Mouse (Mus musculus) left cerebral cortex, adult 18-20 months (tissue): ENCODE results near the gene Pdcd11. TPM values are rescaled to one million over a fixed set of nuclear protein-coding genes. Genes with fewer than 3 reads are reported as not detected.

Source experiments
- DNase-seq, 2 experiments: peaks; one replicate each; pipeline ENCODE4 v3.0.0; 2021 to 2022; ENCODE audit warnings: low spot score in 2 of 2, mixed read lengths in 1 of 2
- long read RNA-seq, 2 experiments: library from polyadenylated mRNA; stranded (forward); transcript quantifications; one replicate each; pipeline ENCODE4 v2.0.0; 2021
- total RNA-seq, 2 experiments: library from RNA; stranded (reverse); gene quantifications; 2 replicates each; pipeline ENCODE4 v1.2.3; 2021

The Pdcd11 gene
- total RNA-seq: 10 to 100 TPM; 15.3 to 16.3 TPM
- long read RNA-seq, experiment 1, full-length matches to known transcripts: 3 of 8 reads
- long read RNA-seq, experiment 1, partial matches to known transcripts: 3 of 8 reads
- long read RNA-seq, experiment 1, other reads (novel, unspliced or antisense): 2 of 8 reads
- long read RNA-seq, experiment 2, partial matches to known transcripts: 0 of 1 reads
- long read RNA-seq, experiment 2, other reads (novel, unspliced or antisense): 1 of 1 reads

- DNase-seq: peak; percentile 98 to 99
Observed at GRCm38 (mm10) chr19:47090550-47091156, at the start of gene Pdcd11, which contains the start of gene Usmg5. Gene Pdcd11 (plus strand): TSS chr19:47090768. Gene Usmg5 (minus strand): TSS chr19:47090647.

GRCm38 (mm10) chr19:47043608-47044007 lies 47.0 kb upstream of the Pdcd11 start:
- no peak for DNase-seq

- DNase-seq: no peak
Observed at GRCm38 (mm10) chr19:47046343-47046742, 44.2 kb upstream of the Pdcd11 start.

GRCm38 (mm10) chr19:47047236-47047833 lies 43.2 kb upstream of the Pdcd11 start:
- DNase-seq: no peak

- no peak for DNase-seq
Observed at GRCm38 (mm10) chr19:47049061-47049460, 41.5 kb upstream of the Pdcd11 start.

- DNase-seq: no peak
Observed at GRCm38 (mm10) chr19:47049840-47050239, 40.7 kb upstream of the Pdcd11 start.

- DNase-seq: peak; percentile 86 to 88
Observed at GRCm38 (mm10) chr19:47050271-47051032, 40.1 kb upstream of the Pdcd11 start, which contains the start of gene Pcgf6. Gene Pcgf6 (minus strand): TSS chr19:47050906.

GRCm38 (mm10) chr19:47052927-47053326 lies 37.6 kb upstream of the Pdcd11 start:
- DNase-seq: no peak

- no peak for DNase-seq
Observed at GRCm38 (mm10) chr19:47053471-47053870, 37.1 kb upstream of the Pdcd11 start.

- no peak for DNase-seq
Observed at GRCm38 (mm10) chr19:47057684-47058083, 32.9 kb upstream of the Pdcd11 start.

- DNase-seq: no peak
Observed at GRCm38 (mm10) chr19:47065860-47066259, 24.7 kb upstream of the Pdcd11 start.

GRCm38 (mm10) chr19:47067096-47067882 lies 23.3 kb upstream of the Pdcd11 start, which contains the start of gene Taf5:
Gene Taf5 (plus strand): TSS chr19:47067746.
- DNase-seq: peak; percentile 97 to 98

GRCm38 (mm10) chr19:47067924-47068611 lies 22.5 kb upstream of the Pdcd11 start:
- DNase-seq: peak; percentile 73 to 86

- no peak for DNase-seq
Observed at GRCm38 (mm10) chr19:47088226-47088625, 2.3 kb upstream of the Pdcd11 start.

- peak; percentile 7 to 8 for DNase-seq
Observed at GRCm38 (mm10) chr19:47089718-47090525, 646 bp upstream of the Pdcd11 start.

- no peak for DNase-seq
Observed at GRCm38 (mm10) chr19:47101080-47101479, 10.5 kb downstream of the Pdcd11 start.

GRCm38 (mm10) chr19:47104641-47105271 lies 14.2 kb downstream of the Pdcd11 start:
- DNase-seq: no peak

- no peak for DNase-seq
Observed at GRCm38 (mm10) chr19:47118634-47119033, 28.1 kb downstream of the Pdcd11 start.

GRCm38 (mm10) chr19:47121054-47121453 lies 30.5 kb downstream of the Pdcd11 start:
- DNase-seq: no peak
